Mouse (Mus musculus) ovary, adult 10 weeks (tissue): ENCODE measurements around the gene Pdcl2. TPM values are rescaled to one million over a fixed set of nuclear protein-coding genes. Genes with fewer than 3 reads are reported as not detected.

Experiments used
- polyA plus RNA-seq: library from polyadenylated mRNA; stranded (reverse); fragments of 350-450 nt; fragmentation: Illumina TruSeq; extraction: RNeasy Lipid Tissue Mini Kit (QIAGEN cat#74804); gene quantifications from one replicate; pipeline ENCODE4 v1.2.3, GENCODE M21; 2014

The Pdcl2 gene
- polyA plus RNA-seq, result not detected

DNA sequence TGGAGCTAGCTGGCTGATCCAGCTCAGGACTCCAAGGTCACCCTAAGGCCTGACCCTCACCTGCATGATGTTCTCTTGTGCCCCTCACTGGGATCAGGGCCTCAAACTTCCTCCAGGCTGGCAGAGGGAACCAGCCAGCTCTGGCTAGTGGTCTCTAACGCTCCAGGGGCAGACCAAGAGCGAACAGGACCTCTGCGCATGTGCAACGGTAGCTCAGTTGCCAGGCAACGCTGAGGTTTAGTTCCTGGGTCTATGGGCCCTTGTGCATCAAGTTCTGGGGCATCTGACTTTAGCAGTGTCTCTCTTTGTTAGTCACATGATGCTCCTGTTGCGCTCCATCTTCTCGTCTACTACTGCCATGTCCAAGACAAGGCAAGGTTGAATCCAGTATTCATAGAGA lies at the start of gene Pdcl2:
Pdcl2 (minus strand) TSS at position 204 of the 400 bp plus-strand sequence.

GRCm38 (mm10) chr5:76363453-76364104 lies 32.6 kb upstream of the Pdcl2 start, which contains the start of gene Nmu:
Nmu (minus strand) TSS chr5:76363788.

GRCm38 (mm10) chr5:76304452-76305341 lies 26.3 kb downstream of the Pdcl2 start, which contains the start of gene Clock:
Clock (minus strand) TSS chr5:76304792.

Other genes starting within 250 kb of the Pdcl2 start
- 36.3 TPM for gene Srd5a3, start 190.9 kb downstream of the Pdcl2 start, polyA plus RNA-seq
- 202 TPM for gene Tmem165, start 147.3 kb downstream of the Pdcl2 start, polyA plus RNA-seq
- 93.9 TPM for gene Clock, start 26.4 kb downstream of the Pdcl2 start, polyA plus RNA-seq
- not detected for gene Nmu, start 32.6 kb upstream of the Pdcl2 start, polyA plus RNA-seq
- gene Gm7271, start 152.9 kb upstream of the Pdcl2 start, polyA plus RNA-seq, result not detected
- gene Exoc1, start 198.2 kb upstream of the Pdcl2 start, polyA plus RNA-seq, result 168 TPM